ENCODE assay signal across 12 mouse cellular contexts in the genomic region with DNA sequence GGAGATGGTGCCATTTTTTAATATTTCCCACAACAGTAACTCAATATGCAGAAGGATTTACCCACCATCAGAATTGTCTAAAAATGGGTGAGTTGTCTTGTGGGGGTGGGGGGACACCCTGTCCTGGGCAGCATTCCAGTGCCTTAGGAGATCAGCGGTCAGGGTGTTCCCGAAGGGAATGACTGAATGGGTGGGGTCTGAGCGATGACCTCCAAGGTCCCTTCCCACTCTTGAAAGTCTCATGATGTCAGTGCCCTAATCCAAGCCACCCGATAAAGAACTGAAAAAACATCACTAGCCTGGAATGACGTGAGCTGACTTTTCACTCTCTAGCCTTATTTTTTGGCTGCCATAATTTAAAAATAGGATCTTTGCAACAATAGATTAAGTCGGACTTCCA. TPM values are rescaled to one million over a fixed set of nuclear protein-coding genes. Genes with fewer than 3 reads are reported as not detected.
DNase-seq lines count a peak whose midpoint lies in the region; ATAC-seq and TF ChIP-seq lines count a peak whose summit lies in the region.
"Had no signal": no experiment of that assay in that cellular context is flagged by ENCODE, and none has a peak within 500 bp of the region (broad histone marks: within the 10 kb centered on the region; RNA-seq: fewer than 3 reads in every experiment).

No protein-coding gene starts in this region.

- peaks cover 34% of the 10 kb centered on the region for H3K36me3 ChIP-seq in heart, adult 2 months (ENCODE audit: control insufficient read depth, insufficient read depth, low read length)
- no peaks in the 10 kb centered on the region for H3K36me3 ChIP-seq in liver, adult 2 months (ENCODE audit: control insufficient read depth, insufficient read depth, low read length)
- H3K36me3 ChIP-seq in liver, postnatal 0 days (replicated peaks; ENCODE audit: insufficient read depth, low read length), result no peaks in the 10 kb centered on the region
- H3K36me3 ChIP-seq in heart, postnatal 0 days (replicated peaks; ENCODE audit: control insufficient read depth, insufficient read depth, low read length), result no peaks in the 10 kb centered on the region
- H3K36me3 ChIP-seq in midbrain, embryonic 16.5 days (ENCODE audit: control insufficient read depth, insufficient read depth, low read length), result no peaks in the 10 kb centered on the region
- H3K36me3 ChIP-seq: liver, embryonic 13.5 days had no signal

- H3K27me3 ChIP-seq in heart, adult 2 months (ENCODE audit: control insufficient read depth, insufficient read depth, low read length), result no peaks in the 10 kb centered on the region
- no peaks in the 10 kb centered on the region for H3K27me3 ChIP-seq in liver, adult 2 months (ENCODE audit: control insufficient read depth, insufficient read depth, low read length)
- H3K27me3 ChIP-seq in liver, postnatal 0 days (ENCODE audit: insufficient read depth, low read length), result no peaks in the 10 kb centered on the region
- peaks cover 7% of the 10 kb centered on the region; the same call in 1 of the 2 replicates for H3K27me3 ChIP-seq in heart, postnatal 0 days (ENCODE audit: control insufficient read depth, insufficient read depth, low read length)
- H3K27me3 ChIP-seq in midbrain, embryonic 16.5 days (ENCODE audit: control insufficient read depth, insufficient read depth, low read depth, low read length), result no peaks in the 10 kb centered on the region

- H3K4me3 ChIP-seq in heart, adult 2 months, result peak overlapping the region; percentile 8; the same call in 1 of the 2 replicates
- no peak overlapping the region for H3K4me3 ChIP-seq in liver, adult 2 months (ENCODE audit: insufficient read depth, low read depth, low read length)
- H3K4me3 ChIP-seq in liver, postnatal 0 days (ENCODE audit: low read depth, low read length), result no peak overlapping the region
- no peak overlapping the region for H3K4me3 ChIP-seq in heart, postnatal 0 days (ENCODE audit: low read depth, low read length)
- no peak overlapping the region for H3K4me3 ChIP-seq in midbrain, embryonic 16.5 days (ENCODE audit: low read depth, low read length)
- H3K4me3 ChIP-seq: liver, embryonic 13.5 days had no signal

- no peak overlapping the region for H3K4me2 ChIP-seq in liver, postnatal 0 days (ENCODE audit: low read depth, low read length)
- H3K4me2 ChIP-seq in heart, postnatal 0 days (ENCODE audit: low read depth, low read length), result no peak overlapping the region
- H3K4me2 ChIP-seq in midbrain, embryonic 16.5 days (ENCODE audit: low read length), result no peak overlapping the region
- H3K4me2 ChIP-seq: liver, embryonic 13.5 days; midbrain, embryonic 11.5 days had no signal

- DNase-seq in heart, adult 2 months, result peak; percentile 43 to 58
- DNase-seq in heart, postnatal 36 days, result no peak
- DNase-seq in liver, adult 2 months (ENCODE audit: extremely low read depth, low read depth, low spot score), result peak; percentile 16
- DNase-seq in liver, postnatal 0 days, result no peak
- DNase-seq in heart, postnatal 0 days (ENCODE audit: low spot score), result peak; percentile 44
- peak; percentile 61 for DNase-seq in lung, postnatal 36 days
- DNase-seq: cerebellum, postnatal 36 days; liver, embryonic 13.5 days had no signal

- H3K4me1 ChIP-seq in heart, adult 2 months (ENCODE audit: control insufficient read depth, insufficient read depth, low read length), result peaks cover 21% of the 10 kb centered on the region
- H3K4me1 ChIP-seq in liver, adult 2 months (ENCODE audit: control insufficient read depth, insufficient read depth, low read length), result peaks cover 7% of the 10 kb centered on the region
- H3K4me1 ChIP-seq in liver, postnatal 0 days (ENCODE audit: insufficient read depth), result peaks cover 5% of the 10 kb centered on the region; the same call in 1 of the 2 replicates
- peaks cover 28% of the 10 kb centered on the region for H3K4me1 ChIP-seq in heart, postnatal 0 days (ENCODE audit: control insufficient read depth, insufficient read depth)
- peaks cover 5% of the 10 kb centered on the region; the same call in 1 of the 2 replicates for H3K4me1 ChIP-seq in midbrain, embryonic 16.5 days (ENCODE audit: control insufficient read depth, insufficient read depth, low read length)

- H3K27ac ChIP-seq in heart, adult 2 months, result peak overlapping the region; percentile 88
- peak overlapping the region; percentile 36; the same call in 1 of the 2 replicates for H3K27ac ChIP-seq in liver, adult 2 months (replicated peaks; ENCODE audit: insufficient read depth, low read depth, low read length)
- H3K27ac ChIP-seq in liver, postnatal 0 days (ENCODE audit: low read depth), result no peak overlapping the region
- H3K27ac ChIP-seq in heart, postnatal 0 days (ENCODE audit: low read depth), result peak overlapping the region; percentile 86
- no peak overlapping the region for H3K27ac ChIP-seq in midbrain, embryonic 16.5 days (ENCODE audit: low read length)
- H3K27ac ChIP-seq: liver, embryonic 13.5 days had no signal

- ATAC-seq in liver, postnatal 0 days, result no peak; the same call in 1 of the 2 replicates
- ATAC-seq in heart, postnatal 0 days (ENCODE audit: insufficient read depth, low read depth), result peak; percentile 18; the same call in 1 of the 2 replicates
- no peak for ATAC-seq in midbrain, embryonic 16.5 days
- ATAC-seq: forebrain, embryonic 14.5 days; hindbrain, embryonic 16.5 days had no signal

- H3K9ac ChIP-seq in heart, adult 2 months (ENCODE audit: low read depth, low read length), result 0 out of 2 replicates have a peak overlapping the region, but pooled peaks have one; percentile 20
- no peak overlapping the region for H3K9ac ChIP-seq in liver, adult 2 months (ENCODE audit: low read depth, low read length)
- H3K9ac ChIP-seq in liver, postnatal 0 days (replicated peaks), result no peak overlapping the region
- no peak overlapping the region for H3K9ac ChIP-seq in heart, postnatal 0 days (replicated peaks; ENCODE audit: low read depth, low read length)
- H3K9ac ChIP-seq in midbrain, embryonic 16.5 days (ENCODE audit: low read depth, low read length), result no peak overlapping the region
- H3K9ac ChIP-seq: liver, embryonic 13.5 days had no signal

- peaks cover 3% of the 10 kb centered on the region for H3K79me2 ChIP-seq in heart, adult 2 months (replicated peaks; ENCODE audit: control insufficient read depth, insufficient read depth, low read length)
- H3K79me2 ChIP-seq in liver, adult 2 months (ENCODE audit: control insufficient read depth, insufficient read depth, low read length), result no peaks in the 10 kb centered on the region

- no peak; the same call in 1 of the 2 replicates for TF ChIP-seq POLR2A in heart, adult 2 months (IDR thresholded peaks at IDR 0.05; ENCODE audit: insufficient read depth, low read depth, low read length)
- no peak for TF ChIP-seq POLR2A in liver, adult 2 months (IDR thresholded peaks at IDR 0.05; ENCODE audit: extremely low read depth, insufficient read depth, low read length)

- no peaks in the 10 kb centered on the region for H3K9me3 ChIP-seq in liver, postnatal 0 days (ENCODE audit: low read length)
- H3K9me3 ChIP-seq in heart, postnatal 0 days (replicated peaks; ENCODE audit: control insufficient read depth, low read length), result no peaks in the 10 kb centered on the region
- no peaks in the 10 kb centered on the region for H3K9me3 ChIP-seq in midbrain, embryonic 16.5 days (replicated peaks; ENCODE audit: control insufficient read depth, low read length, poor library complexity, severe bottlenecking)
- H3K9me3 ChIP-seq: liver, embryonic 13.5 days had no signal

- no peak for TF ChIP-seq CTCF in heart, adult 2 months (IDR thresholded peaks at IDR 0.05)
- no peak for TF ChIP-seq CTCF in liver, adult 2 months (IDR thresholded peaks at IDR 0.05; ENCODE audit: low read depth, low read length)
- no peak for TF ChIP-seq CTCF in liver, postnatal 0 days (IDR thresholded peaks at IDR 0.05; ENCODE audit: low read depth)
- TF ChIP-seq CTCF in heart, postnatal 0 days (IDR thresholded peaks at IDR 0.05; ENCODE audit: low read depth), result no peak

- TF ChIP-seq EP300 in heart, adult 2 months (IDR thresholded peaks at IDR 0.05; ENCODE audit: insufficient read depth, low read depth, low read length), result peak; percentile 96
- no peak for TF ChIP-seq EP300 in liver, postnatal 0 days (IDR thresholded peaks at IDR 0.05; ENCODE audit: low read depth)
- 0 out of 2 replicates have a peak, but pooled peaks have one; percentile 23 for TF ChIP-seq EP300 in heart, postnatal 0 days (IDR thresholded peaks at IDR 0.05; ENCODE audit: low read depth)

- 36% methylated on average over 6 of the region's 6 CpGs for WGBS in heart, adult 2 months
- WGBS in liver, adult 2 months, result 70% methylated on average over 6 of the region's 6 CpGs
- 63% methylated on average over 6 of the region's 6 CpGs for WGBS in liver, postnatal 0 days (ENCODE audit: insufficient replicate concordance)
- 46% methylated on average over 6 of the region's 6 CpGs for WGBS in heart, postnatal 0 days
- WGBS in midbrain, embryonic 16.5 days, result 87% methylated on average over 6 of the region's 6 CpGs

- intact Hi-C loops in heart, adult 2 months (cut with DNase I), result no loop called here
- intact Hi-C loops in heart, postnatal 36 days (cut with DNase I), result no loop called here

RNA-seq across cellular contexts. Expression of a gene that starts 5.0 kb away (rescaled TPM):
- 100 to 1,000 TPM; 184 to 231 TPM for total RNA-seq in heart, adult 2 months (2021)
- polyA plus RNA-seq in heart, adult 2 months (2012; rRNA removed), result 57.7 and 116 TPM in 2 replicates
- total RNA-seq in heart, postnatal 36 days (2021), result 100 to 1,000 TPM; 209 to 282 TPM
- total RNA-seq in liver, adult 2 months (2014; rRNA removed), result 25.8 and 29.6 TPM in 2 replicates
- 4.7 and 6.0 TPM in 2 replicates for polyA plus RNA-seq in liver, adult 2 months (2012; rRNA removed)
- 2.5 and 3.5 TPM in 2 replicates for polyA plus RNA-seq in liver, postnatal 0 days (2015; fragmentation: Nextera tagmentation; extraction: Ambion mirVana)
- total RNA-seq in heart, postnatal 0 days (2014; rRNA removed; ENCODE audit: low replicate concordance), result 89.0 and 134 TPM in 2 replicates
- polyA plus RNA-seq in heart, postnatal 0 days (2015; fragmentation: Nextera tagmentation; extraction: Ambion mirVana), result 16.7 and 19.1 TPM in 2 replicates
- polyA plus RNA-seq in midbrain, embryonic 16.5 days (2015; fragmentation: Nextera tagmentation; extraction: Ambion mirVana), result 8.4 and 9.1 TPM in 2 replicates

Comparison
In these comparisons a context has a peak if more than half of its experiments do, and no peak if none do; other contexts are left out.
1. DNase-seq: peak in heart, adult 2 months (2 of 2), liver, adult 2 months (single experiment), heart, postnatal 0 days (single experiment) and lung, postnatal 36 days (single experiment); none in heart, postnatal 36 days (0 of 2) and liver, postnatal 0 days (single experiment).
2. H3K27ac ChIP-seq: peak in heart, adult 2 months (single experiment), liver, adult 2 months (single experiment) and heart, postnatal 0 days (single experiment); none in liver, postnatal 0 days (single experiment) and midbrain, embryonic 16.5 days (single experiment).